Mouse (Mus musculus): ENCODE measurements around the gene Rhov.

Gene Rhov

GRCm38 (mm10) chr2:119237210-119237870 lies 33.7 kb downstream of the Rhov start, which contains the start of gene Spint1:
Gene Spint1, plus strand, starts transcription at chr2:119237362.
- peak; percentile 81 for DNase-seq (ENCODE audit: low spot score)

GRCm38 (mm10) chr2:119236682-119237209 lies 34.3 kb downstream of the Rhov start:
- no peak for DNase-seq (ENCODE audit: low spot score)

GRCm38 (mm10) chr2:119229775-119230704 lies 41.0 kb downstream of the Rhov start, which contains the start of gene Ppp1r14d:
Gene Ppp1r14d, minus strand, starts transcription at chr2:119229906.
- no peak for DNase-seq (ENCODE audit: low spot score)

All from urinary bladder, postnatal 14 days (tissue).